Mouse (Mus musculus) embryonic stem cell, embryonic (primary cell): ENCODE measurements at regions not wholly inside any gene's neighbourhood (a gene's known extent, or its start where the extent isn't known, plus 50 kb on each side); places are given as distances from the start of the nearest gene placed in this dataset.

ENCODE experiments used
- CTCF ChIA-PET, 4 experiments: fragments of 300-600 bp in 2 of 4; fragments of 350-600 bp in 2 of 4; sonication (Branson Sonifier 250); formaldehyde crosslinking; loops; one replicate each; lab custom pipeline; 2022; ENCODE audit warnings: inconsistent platforms in 2 of 4; lab: Charles Lee
- POLR2A ChIA-PET, 4 experiments: fragments of 300-600 bp in 2 of 4; fragments of 350-600 bp in 2 of 4; sonication (Branson Sonifier 250); formaldehyde crosslinking; loops; one replicate each; lab custom pipeline; 2022; ENCODE audit warnings: antibody characterized with exemption in 4 of 4, inconsistent platforms in 1 of 4; lab: Charles Lee

DNA sequence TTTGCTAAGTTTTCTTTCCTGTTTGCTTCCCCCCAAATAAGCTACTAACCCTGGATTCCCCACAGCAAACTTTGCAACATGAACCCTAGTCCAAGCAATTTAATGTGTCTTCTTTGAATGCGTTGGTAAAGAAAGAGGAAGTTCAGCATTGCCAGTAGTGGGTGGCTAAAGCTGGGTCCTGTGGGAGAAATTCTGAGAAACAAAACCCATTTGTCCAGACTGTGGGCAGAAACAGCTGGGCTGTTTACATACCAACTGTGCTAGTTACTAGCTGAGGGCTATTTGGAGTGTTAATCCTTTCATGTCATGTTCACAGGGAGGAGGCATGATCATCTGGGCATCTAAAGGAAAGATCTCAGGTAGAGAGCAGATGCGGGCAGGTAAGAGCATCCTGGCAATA, 51.8 kb upstream of the 1190002N15Rik start:
- CTCF ChIA-PET: no interaction called here
- POLR2A ChIA-PET: no interaction called here

DNA sequence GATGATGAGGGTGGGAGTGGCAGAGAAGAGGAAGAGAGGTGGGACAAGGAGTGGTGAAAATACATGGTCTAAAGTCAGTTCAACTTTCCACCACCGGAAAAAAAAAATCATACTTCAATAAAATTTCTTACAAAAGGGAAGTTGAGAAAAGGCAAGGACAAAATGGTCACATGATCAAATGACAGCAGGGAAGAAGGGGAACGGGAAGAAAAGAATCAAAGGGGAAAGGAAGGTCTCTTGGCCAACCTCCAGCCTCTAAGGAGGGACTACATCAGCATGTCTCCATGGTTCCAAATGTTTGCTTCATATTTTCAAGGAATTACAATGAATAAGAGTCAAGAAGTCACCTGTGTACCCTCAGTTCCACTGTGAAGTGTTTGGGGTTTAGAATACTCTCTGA, 64.7 kb upstream of the Slc9a9 start:
- ChIA-PET POLR2A (no interaction called here), CTCF (no interaction called here)

DNA sequence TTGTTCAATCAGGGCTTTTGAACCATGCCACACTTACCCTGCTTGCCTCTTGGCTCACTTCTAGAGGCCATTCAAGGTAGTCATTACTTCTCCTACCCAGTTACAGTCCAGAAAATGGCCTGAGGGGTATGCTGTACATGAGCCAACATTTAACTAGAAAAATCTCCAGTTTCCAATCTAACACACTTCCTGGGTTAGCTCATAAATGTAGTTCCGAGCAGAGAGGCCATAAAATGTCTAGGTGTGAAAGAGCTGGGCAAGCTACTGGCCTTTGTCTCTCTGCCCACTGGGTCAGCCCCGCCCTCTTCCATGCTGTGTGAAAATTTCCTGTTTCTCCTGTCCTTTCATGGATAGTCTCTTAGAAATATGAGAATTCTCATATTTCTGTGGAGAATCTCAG, 63.3 kb upstream of the Slc9a9 start:
- CTCF ChIA-PET: no interaction called here
- POLR2A ChIA-PET: no interaction called here

DNA sequence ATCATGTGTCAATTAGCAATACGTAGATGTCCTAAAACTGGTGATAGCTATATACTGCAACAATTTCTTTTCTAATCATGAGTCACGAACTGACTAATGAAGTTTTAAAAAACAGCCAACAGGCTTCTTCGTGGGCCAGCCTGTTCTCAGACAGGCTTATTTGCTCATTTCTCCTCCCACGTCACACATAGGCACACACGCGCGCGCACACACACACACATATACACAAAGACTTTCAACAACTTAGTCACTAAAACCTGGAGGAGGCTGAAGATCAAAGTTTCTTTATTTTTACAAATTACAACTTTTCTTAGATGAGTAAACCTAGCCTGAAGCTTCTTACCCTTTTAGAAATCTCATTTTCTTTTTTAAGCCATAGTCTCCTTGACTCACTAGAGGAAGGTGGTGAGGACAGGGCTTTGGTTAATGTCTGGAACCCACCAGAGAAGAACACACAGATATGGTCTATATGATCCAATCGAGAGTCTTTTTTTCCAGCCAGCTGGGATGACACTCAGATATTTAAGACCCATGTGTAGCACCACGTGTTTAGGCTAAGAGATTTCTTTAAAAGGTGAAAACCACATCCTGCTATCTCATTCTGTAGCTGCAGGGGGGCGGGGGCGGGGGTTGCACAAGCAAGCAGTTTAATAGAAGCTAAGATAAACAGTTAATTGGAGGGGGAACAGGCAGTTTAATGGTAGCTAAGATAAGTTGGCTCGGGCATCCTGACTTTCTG, 62.5 kb upstream of the Slc9a9 start:
- CTCF ChIA-PET: no interaction called here
- POLR2A ChIA-PET: no interaction called here

DNA sequence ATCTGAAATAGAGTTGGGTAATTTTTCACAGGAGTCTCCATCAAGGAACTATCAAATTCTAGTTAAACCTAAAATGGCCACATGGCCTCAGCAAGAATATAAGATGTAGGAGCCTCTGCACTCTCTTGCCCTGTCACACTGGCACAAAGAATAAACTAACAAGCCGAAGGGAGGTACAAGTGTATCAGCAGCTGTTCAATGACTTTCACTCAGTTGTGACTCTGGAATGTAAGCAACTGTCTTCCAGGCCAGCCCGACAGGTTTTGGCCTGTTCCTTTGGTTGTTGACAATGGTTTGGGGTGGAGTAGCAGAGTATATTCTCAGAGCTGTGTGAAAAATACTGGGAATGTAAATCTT, 62.0 kb upstream of the Slc9a9 start:
- ChIA-PET CTCF (no interaction called here), POLR2A (no interaction called here)

DNA sequence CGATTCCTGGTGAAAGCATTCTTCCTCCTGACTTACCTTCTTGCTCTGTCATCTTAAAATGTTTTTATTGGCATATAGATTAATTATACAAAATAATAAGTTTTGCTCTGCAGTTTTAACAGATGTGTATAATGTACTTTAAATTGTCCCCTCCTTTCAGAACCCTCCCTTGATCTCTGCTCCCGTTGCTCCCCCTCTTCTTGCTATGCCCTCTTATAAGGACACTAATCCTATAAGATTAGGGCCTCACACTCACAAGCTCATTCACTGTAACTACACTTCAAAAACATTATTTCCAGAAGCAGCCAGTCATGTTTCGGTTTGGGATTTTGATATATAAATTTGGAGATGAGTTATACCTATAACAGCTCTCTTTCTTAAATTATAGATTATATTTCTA, 59.6 kb upstream of the Slc9a9 start:
- POLR2A ChIA-PET: no interaction called here

DNA sequence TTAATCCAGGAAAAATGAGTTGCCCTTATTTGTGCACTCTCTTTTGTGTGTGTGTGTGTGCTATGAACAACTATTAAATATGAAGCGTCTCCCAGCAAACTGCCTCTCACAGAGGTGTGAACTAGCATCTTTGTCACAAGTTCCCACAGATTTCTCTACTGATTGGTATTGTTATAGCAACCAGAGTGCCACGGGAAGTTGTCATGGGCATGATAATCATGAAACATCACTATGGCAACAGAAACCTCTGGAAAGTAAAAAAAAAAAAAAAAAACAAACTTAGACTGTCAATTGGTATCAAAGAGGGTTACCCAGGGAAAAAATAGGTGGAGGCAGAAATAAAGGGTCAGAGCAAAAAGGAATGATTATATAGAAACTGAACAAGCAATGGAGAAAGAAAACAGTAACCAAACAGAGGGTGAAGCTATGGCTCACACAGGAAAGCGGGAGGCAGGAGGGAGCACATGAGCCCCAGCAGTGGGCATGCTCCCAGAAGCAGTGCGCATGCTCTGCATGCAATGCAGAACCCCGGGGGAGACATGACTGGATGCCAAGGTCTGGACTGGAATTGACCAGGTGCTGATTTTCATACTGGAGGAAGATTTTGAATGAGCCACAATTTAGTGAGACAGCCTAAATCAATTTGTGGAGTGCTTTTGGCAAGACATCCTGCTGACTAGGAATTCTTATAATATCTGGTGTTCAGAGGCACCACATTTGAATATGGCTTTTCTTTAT, 58.9 kb upstream of the Slc9a9 start:
- ChIA-PET POLR2A (no interaction called here), CTCF (no interaction called here)

More for the DNA sequence above, 59.6 kb upstream of the Slc9a9 start:
- CTCF ChIA-PET: no interaction called here

DNA sequence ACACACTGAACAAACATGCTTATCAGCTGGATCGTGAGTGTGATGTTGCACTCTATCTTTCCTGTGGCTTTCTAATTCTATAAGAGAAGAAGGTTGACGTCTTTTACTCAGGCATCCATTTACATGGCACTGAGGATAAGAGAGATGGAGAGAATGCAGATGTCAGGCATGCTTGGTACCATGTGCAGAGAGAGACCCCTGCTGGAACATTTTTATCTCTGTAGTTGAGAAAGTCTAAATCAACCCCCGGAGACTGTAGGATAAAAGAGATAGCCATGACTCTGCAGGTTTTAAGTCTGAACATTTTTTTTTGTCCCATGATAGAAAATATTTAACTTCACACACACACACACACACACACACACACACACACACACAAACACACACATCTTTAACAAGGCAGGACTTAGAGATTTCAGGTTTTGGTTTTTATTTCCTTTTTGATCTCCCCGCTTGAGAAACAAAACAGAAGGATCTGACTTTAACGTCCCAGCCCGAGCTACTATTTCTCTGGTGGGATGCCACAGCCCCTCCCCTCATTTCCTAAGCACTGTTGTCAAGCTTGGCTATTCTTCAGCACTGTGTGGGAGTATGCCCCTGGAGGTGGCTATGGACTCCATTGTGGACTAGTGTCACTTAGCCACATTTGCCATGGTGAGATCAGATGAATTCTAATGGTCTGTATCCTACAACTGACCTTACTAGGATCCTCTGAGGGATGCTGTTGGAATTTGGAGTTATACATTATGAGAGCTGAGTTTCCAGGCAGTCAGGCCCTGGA, 55.6 kb upstream of the Slc9a9 start:
- CTCF ChIA-PET: no interaction called here
- POLR2A ChIA-PET: no interaction called here

DNA sequence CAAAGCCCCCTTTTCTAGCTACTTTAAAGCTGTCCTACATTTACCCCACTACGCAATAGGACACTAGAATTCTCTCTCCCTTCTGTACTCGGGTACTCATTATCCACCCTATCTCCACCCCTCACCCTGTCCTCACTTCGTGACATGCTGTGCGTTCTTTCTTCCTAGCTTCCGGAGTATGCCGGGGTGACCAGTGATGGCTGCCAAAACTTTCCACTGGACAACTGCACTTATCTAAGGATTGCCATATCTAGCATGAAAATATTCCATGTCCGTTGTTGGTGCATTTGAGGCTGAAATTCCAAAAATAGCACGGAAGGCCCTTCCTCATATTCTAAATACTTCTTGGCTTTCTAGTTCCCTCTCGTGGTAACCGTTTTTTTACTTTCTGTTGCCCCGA, 54.5 kb upstream of the Slc9a9 start:
- POLR2A ChIA-PET: interaction anchor here in 1 of 4 experiments (0.7 kb wide), 1 partner anchor 119 kb away, joined by 3 read pairs; no protein-coding TSS in a partner anchor
- CTCF ChIA-PET: no interaction called here

DNA sequence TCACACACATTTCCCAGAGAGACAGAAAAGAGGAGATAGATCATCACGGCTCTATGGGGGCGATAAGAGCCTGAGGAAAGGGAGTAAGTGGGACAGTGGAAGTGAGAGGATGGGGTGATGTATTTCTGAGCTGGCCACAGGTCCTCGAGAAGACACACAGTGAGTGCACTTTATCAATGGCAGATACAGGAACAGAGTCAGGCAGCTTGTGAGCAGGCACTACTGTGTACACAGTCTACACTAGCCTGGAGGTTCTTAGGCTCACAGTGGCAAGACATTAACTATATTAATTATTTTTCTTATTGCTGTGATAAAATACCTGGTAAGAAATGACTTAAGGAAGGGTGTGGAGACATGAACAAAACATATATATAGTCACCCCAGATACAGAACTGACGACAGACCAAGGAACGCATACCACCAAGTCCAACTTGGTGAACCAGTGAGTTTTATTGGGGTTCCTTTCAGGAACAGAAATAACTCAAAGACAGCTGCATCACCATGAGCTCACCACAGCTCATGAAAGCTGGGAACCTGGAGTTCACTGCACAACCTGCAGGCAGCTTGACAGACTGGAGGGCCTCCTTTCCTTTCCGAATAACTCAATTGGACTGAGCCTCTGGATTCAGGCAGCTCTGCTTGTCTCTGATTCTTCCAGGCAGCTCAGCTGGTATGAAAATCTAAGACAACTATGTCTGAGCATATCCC, 51.5 kb upstream of the Slc9a9 start:
- CTCF ChIA-PET: no interaction called here
- POLR2A ChIA-PET: no interaction called here
